Mouse (Mus musculus) megakaryocyte, embryonic 14.5 days (primary cell): Measurements from ENCODE around the gene Mecr.

Experiments used
- FLI1 ChIP-seq: IDR thresholded peaks from 2 replicates; pipeline ENCODE4 v1.6.1; 2012; ENCODE audit warnings: low read length, inconsistent platforms, mixed read lengths
- GATA1 ChIP-seq: IDR thresholded peaks from 3 replicates; pipeline ENCODE4 v1.6.1; 2012; ENCODE audit warnings: mixed read lengths, low read length, inconsistent platforms, borderline replicate concordance

- TF ChIP-seq GATA1, result no peak
- TF ChIP-seq FLI1, result no peak
Measured at GRCm38 (mm10) chr4:131814869-131815268, 28.4 kb upstream of the Mecr start.
